Mouse (Mus musculus): ENCODE results near the gene Gm17651. TPM values are rescaled to one million over a fixed set of nuclear protein-coding genes. Genes with fewer than 3 reads are reported as not detected.

Gm17651 gene
- not detected for polyA plus RNA-seq (2017; shearing (Covaris generic))

GRCm38 (mm10) chr3:97674644-97675110 lies at the start of gene Gm17651:
Gene Gm17651, minus strand, starts transcription at chr3:97674694.

GRCm38 (mm10) chr3:97657655-97658411 lies 16.7 kb downstream of the Gm17651 start, which contains the start of gene Prkab2:
Gene Prkab2, plus strand, starts transcription at chr3:97658193.

GRCm38 (mm10) chr3:97628391-97629001 lies 46.0 kb downstream of the Gm17651 start, which contains the start of gene Fmo5:
Gene Fmo5, plus strand, starts transcription at chr3:97628804.

Other genes with a start within 250 kb of the Gm17651 start
- gene Chd1l, start 64.5 kb downstream of the Gm17651 start, polyA plus RNA-seq (2017; shearing (Covaris generic)), result 30.9 TPM
- gene Fmo5, start 45.9 kb downstream of the Gm17651 start, polyA plus RNA-seq (2017; shearing (Covaris generic)), result 15.4 TPM
- 3.8 TPM for gene Prkab2, start 16.5 kb downstream of the Gm17651 start, polyA plus RNA-seq (2017; shearing (Covaris generic))
- 29.1 TPM for gene Pde4dip, start 214.0 kb upstream of the Gm17651 start, polyA plus RNA-seq (2017; shearing (Covaris generic))
- gene Sec22b, start 226.5 kb upstream of the Gm17651 start, polyA plus RNA-seq (2017; shearing (Covaris generic)), result 114 TPM